13 mouse cellular contexts compared by ENCODE assay signal in genomic region chr11:35622736-35623135, GRCm38 (mm10).
"Had no signal": no experiment of that assay in that cellular context is flagged by ENCODE, and none has a peak within 500 bp of the region (broad histone marks: within the 10 kb centered on the region; RNA-seq: fewer than 3 reads in every experiment).

No protein-coding gene starts in this region.

- H3K4me1 ChIP-seq: liver, embryonic 13.5 days had no signal

- H3K4me2 ChIP-seq: limb, embryonic 13.5 days; liver, embryonic 13.5 days; midbrain, embryonic 11.5 days had no signal

- H3K27me3 ChIP-seq: limb, embryonic 13.5 days; liver, embryonic 13.5 days had no signal

- DNase-seq: kidney, postnatal 10 days; kidney, postnatal 36 days; liver; liver, embryonic 13.5 days; lung, adult 2 months; lung, postnatal 14 days; lung, postnatal 4 days; midbrain, embryonic 14.5 days; thymus, adult 18-20 months; thymus, postnatal 36 days had no signal

- H3K36me3 ChIP-seq: liver, embryonic 13.5 days had no signal

- H3K27ac ChIP-seq: limb, embryonic 10.5 days; limb, embryonic 13.5 days; liver, embryonic 13.5 days had no signal

- H3K9me3 ChIP-seq: limb, embryonic 10.5 days; limb, embryonic 13.5 days; liver, embryonic 13.5 days had no signal

- H3K4me3 ChIP-seq: limb, embryonic 10.5 days; limb, embryonic 13.5 days; liver, embryonic 13.5 days had no signal

- H3K9ac ChIP-seq: limb, embryonic 13.5 days; liver, embryonic 13.5 days had no signal
